Mouse (Mus musculus) naive thymus-derived CD4-positive, alpha-beta T cell, adult 2 months (primary cell): ENCODE data around the gene Raph1.
"Not testable (repeated sequence)": the region's sequence is repeated elsewhere in the genome, so short reads cannot be mapped to it uniquely, and the experiment has no call there.

Source experiments
- DNase-seq: peaks from one replicate; pipeline ENCODE4 v3.0.0-alpha.2; 2011; ENCODE audit warnings: low read depth

The Raph1 gene

DNA sequence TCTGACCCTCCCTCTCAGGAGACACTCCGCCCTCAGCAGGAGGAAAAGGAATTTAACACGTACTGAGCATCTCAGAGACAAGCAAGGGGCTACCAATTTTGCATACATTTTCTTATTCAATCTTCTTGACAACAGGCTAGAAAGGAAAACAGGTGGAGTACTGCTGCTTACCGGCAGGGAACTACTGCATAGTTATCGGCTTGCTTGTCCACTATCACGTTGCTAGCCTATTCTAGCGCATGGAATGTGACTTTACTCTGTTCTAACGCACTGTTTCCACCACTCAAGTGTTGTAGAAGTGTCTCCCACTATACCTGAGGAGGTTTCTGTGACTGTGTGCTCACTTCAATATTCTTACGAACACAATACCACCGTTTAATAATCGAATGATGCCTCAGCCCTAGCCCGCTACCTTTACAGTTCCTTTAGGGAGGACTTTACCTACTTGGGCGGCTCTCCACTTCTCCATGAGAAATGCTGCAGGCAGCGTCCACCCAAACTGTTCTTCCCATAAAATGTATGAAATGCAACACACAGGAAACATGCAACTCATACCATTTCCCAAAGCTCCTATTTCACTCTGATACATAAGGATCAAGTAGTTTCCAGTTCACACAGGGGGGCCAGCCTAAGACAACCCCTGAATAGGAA is 1.5 kb downstream of the Raph1 start:
- peak; percentile 65 for DNase-seq

DNA sequence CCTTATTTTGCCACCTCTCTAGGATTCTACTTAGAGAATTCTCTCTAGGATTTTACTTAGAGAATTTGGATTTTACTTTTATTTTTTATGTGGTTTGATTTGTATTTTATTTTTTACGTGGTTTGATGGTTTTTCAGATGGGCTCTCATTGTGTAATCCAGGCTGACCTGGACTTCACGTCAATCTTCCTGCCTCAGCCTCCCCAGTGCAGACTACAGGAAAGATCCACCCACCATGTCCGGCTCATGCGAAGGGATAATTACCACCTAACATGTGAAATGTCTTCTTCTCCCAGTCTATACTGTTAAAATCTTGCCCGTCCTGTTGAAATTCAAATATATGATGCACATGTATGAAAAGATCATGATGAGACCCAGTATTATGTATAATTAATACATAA is 2.2 kb downstream of the Raph1 start:
- DNase-seq, result no peak

DNA sequence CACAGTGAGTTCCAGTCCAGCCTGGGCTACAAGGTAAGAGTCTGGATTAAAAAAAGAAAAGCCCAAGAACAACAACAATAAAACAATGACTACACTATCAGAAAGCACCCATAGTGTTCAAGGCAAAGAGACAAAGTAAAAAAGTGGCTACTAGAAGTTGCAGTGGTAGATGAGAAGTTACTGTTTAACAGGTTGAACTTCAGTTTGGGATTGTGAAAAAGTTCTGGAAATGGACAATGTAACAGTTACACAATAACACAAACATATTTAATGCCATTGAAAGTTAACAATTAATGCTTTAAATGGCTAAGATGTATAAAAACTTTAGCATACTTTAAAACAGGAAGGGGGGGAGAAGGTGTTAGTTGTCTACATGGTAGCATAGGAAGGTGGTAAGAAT is 3.9 kb downstream of the Raph1 start:
- no peak for DNase-seq

DNA sequence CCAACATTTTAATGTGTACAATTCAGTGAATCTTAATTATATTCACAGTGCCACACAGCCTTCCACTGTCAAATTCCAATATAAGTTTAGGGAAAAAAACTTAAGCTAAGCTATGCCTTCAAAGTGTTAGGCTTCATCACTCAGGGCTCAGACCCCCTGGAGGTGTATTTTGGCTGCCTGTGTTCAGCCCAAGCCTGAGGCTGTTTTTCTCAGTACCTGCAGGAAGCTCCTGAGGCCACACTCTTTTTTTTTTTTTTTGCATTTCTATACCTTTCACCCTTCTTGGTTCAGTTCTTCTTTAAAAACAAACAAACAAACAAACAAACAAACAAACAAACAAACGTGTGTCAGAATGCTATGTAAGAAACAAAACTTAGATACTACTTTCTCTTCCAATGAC is 23.2 kb downstream of the Raph1 start:
- DNase-seq, result no peak

- DNase-seq, result peak; percentile 69
Observed at GRCm38 (mm10) chr1:60539272-60539671, 27.6 kb downstream of the Raph1 start.

- DNase-seq, result peak; percentile 62
Observed at GRCm38 (mm10) chr1:60534932-60535331, 32.0 kb downstream of the Raph1 start.

GRCm38 (mm10) chr1:60530636-60531035 is 36.3 kb downstream of the Raph1 start:
- DNase-seq, result no peak

- peak; percentile 39 for DNase-seq
Observed at GRCm38 (mm10) chr1:60530107-60530506, 36.8 kb downstream of the Raph1 start.

GRCm38 (mm10) chr1:60510584-60510983 is 56.3 kb downstream of the Raph1 start:
- no peak for DNase-seq

DNA sequence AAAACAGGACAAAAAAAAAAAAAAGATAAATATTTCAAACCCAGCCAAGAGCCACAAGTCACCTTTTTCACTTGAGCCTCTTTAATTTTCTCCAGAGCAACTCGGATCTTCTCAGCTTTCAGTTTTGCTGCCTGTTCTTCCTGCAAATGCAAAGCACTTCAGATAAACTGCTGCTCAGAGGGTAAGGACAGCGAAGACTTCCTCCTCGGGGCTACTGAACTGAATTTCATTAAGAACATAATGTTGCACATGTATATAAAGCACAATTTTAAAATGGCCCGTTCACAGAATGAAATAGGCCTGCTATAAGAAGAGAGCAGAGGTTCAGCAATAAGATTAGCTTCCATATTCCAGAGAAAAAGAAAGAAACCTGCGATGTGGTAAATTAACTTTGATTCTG is 63.4 kb downstream of the Raph1 start:
- peak; percentile 24 for DNase-seq

GRCm38 (mm10) chr1:60493421-60493820 is 73.5 kb downstream of the Raph1 start:
- no peak for DNase-seq

DNA sequence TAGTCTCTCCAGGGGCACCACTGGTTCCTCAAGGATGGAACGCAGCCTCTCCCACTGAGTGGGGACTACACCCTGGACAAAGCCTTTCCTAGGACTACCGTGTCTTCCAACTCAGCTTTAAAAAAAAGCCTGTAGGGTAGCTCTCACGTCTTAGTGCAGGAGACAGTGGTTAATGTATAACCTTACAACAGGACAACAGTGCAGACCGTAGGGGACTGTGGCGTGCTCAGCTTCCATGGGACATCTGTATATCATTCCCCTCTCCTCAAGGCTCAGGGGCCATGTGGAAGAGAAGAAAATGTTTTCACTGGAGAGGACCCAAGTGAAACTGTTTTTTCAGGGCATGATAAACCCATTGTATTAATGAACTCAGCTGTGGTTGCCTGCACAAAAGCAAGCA is 74.5 kb downstream of the Raph1 start:
- DNase-seq, result no peak

DNA sequence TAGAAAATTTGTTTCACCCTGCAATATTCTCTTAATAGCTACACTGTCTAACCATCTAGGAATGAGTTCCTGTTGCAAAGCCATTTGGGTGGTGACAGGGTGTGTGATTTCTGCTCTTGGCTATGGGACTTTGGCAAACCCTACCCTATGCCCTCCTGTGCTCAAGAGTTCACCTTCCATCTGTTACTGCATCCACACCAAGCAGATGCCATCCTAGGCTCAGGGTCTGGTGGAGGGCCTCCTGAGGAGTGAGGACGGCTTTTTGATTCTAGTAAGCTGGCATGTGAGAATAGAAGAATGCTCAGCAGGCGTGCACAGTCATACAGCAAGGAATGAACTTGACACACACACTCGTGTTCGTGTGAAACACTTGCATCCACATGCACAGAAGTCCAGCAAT is 76.4 kb downstream of the Raph1 start:
- no peak for DNase-seq

- DNase-seq, result no peak
Observed at GRCm38 (mm10) chr1:60489660-60490059, 77.2 kb downstream of the Raph1 start.

GRCm38 (mm10) chr1:60488635-60489034 is 78.3 kb downstream of the Raph1 start:
- DNase-seq, result no peak

DNA sequence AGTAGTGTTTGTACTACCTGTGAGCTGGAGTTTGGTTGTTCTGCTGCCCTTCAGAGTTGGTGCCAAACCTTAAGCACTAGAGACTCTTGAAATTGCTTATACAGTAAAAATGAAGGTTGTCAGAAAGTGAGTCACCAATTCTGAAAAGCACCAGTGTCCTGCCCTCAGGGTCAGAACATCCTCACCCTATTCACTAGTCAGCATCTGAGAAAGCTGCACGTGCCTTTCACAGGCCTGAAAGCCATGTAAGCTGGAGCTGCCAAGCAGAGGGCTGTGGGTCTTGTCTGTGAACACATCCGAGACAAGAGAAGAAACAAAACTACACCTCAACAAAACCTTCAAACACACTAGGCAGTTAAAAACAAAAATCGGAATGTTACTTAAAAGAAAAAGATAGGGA is 81.3 kb downstream of the Raph1 start:
- DNase-seq, result no peak

- peak; percentile 52 for DNase-seq
Observed at GRCm38 (mm10) chr1:60482881-60483280, 84.0 kb downstream of the Raph1 start.

DNA sequence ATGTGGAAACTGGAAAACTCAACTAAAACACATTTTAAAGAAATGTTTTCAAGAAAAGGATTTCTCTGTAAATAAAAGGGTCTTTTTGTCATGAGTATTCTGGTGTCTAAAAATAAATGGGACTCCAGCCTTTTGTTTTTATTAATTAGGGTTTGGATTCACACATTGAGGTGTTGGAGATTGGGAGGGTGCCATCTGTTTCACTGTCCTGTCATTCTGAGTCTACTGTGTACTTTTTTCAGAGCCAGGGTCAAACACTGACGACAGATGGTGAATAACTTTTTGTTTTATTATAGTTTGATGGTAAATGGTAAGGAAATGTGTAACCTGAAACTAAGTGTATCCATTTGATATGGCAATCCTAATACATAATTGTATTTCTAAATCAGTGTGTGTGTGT is 85.3 kb downstream of the Raph1 start:
- no peak for DNase-seq

GRCm38 (mm10) chr1:60470541-60470940 is 96.4 kb downstream of the Raph1 start:
- no peak for DNase-seq

- DNase-seq, result no peak
Observed at GRCm38 (mm10) chr1:60469491-60469890, 97.4 kb downstream of the Raph1 start.

DNA sequence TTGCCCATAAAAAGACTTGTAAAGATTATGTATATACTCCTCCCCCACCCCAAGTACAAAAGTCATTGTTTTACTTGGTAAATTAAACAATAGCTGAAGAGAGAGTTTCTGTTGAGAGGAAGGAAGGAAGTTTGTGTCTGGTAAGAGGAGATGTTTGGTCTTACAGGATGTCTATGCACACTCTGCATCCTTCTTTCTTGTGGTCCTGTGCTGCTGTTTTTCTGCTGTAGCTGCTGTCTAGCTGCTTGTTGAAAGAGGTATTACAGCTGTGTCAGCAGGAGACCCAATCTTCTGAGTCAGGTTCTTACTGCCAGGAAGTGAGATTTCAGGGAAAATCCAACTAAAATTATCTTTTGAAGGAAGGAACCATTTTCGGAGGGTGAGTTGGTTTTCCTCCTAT is 106.3 kb downstream of the Raph1 start:
- peak; percentile 63 for DNase-seq

GRCm38 (mm10) chr1:60449896-60450295 is 117.0 kb downstream of the Raph1 start:
- DNase-seq, result no peak

DNA sequence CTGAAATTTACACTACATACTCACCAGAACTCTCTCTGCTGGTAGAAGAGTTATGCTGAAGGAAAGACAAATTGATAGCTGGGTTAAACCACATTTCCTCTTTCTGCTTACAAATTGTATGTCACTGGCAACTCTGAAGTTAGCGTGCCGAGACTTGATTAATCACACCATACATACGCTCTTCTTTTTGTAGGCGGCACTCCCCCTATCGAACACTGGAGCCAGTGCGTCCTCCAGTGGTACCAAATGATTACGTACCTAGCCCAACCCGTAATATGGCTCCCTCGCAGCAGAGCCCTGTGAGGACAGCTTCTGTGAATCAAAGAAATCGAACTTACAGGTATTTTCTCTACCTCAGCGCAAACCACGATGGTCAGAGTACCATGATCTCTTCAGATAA is 119.8 kb downstream of the Raph1 start:
- DNase-seq, result peak; percentile 83

- DNase-seq, result not testable (repeated sequence)
Observed at GRCm38 (mm10) chr1:60441438-60441837, 125.5 kb downstream of the Raph1 start.

DNA sequence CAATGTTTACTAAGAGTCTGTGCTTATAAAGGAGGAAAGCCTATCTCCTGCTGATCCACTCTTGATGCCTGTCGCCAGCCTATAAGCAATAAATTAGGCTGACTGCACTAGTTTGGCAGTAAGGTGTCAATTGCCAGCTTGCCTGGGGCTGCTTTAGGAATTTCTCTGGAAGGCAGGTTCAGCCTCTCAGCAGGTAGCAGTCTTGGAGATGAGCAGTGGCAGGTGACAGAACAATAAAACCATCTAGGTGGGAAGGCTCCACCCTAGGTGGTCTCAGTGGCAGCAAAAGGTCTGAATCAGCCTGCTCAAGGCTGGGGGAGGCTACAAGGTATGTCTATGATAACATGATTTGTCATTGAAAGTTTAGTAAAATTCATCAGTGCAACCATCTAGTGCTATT is 134.4 kb downstream of the Raph1 start:
- no peak for DNase-seq
